Mouse (Mus musculus) hindbrain, postnatal 0 days (tissue): ENCODE data around the gene Cd274. TPM values are rescaled to one million over a fixed set of nuclear protein-coding genes. Genes with fewer than 3 reads are reported as not detected.

Experiments
- ATAC-seq: fragments of 200-750 bp; cut with Nextera tagmentation; 2 replicates; pipeline ENCODE4 v1.8.0; 2017; ENCODE audit warnings: mild to moderate bottlenecking, moderate TSS enrichment, moderate library complexity
- DNase-seq: peaks from one replicate; pipeline ENCODE4 v3.0.0-alpha.2; 2015; ENCODE audit warnings: low spot score
- H3K27ac ChIP-seq: fragments of 300-500 bp; sonication (generic); 2 replicates; pipeline ENCODE4 v1.5.1; 2014; ENCODE audit warnings: mild to moderate bottlenecking
- H3K27me3 ChIP-seq: fragments of 300-500 bp; sonication (generic); 2 replicates; pipeline ENCODE4 v1.6.1; 2014; ENCODE audit warnings: low read length, mixed read lengths; ENCODE audit not compliant: insufficient read depth
- H3K36me3 ChIP-seq: fragments of 300-500 bp; sonication (generic); 2 replicates; pipeline ENCODE4 v1.6.1; 2014; ENCODE audit warnings: low read length, mixed read lengths; ENCODE audit not compliant: insufficient read depth
- H3K4me1 ChIP-seq: fragments of 300-500 bp; sonication (generic); 2 replicates; pipeline ENCODE4 v1.6.1; 2014; ENCODE audit warnings: antibody characterized with exemption, low read length, mixed read lengths; ENCODE audit not compliant: insufficient read depth
- H3K4me2 ChIP-seq: fragments of 300-500 bp; sonication (generic); 2 replicates; pipeline ENCODE4 v1.6.1; 2014; ENCODE audit warnings: low read depth, mild to moderate bottlenecking, low read length, moderate library complexity, mixed read lengths
- H3K4me3 ChIP-seq: fragments of 300-500 bp; sonication (generic); 2 replicates; pipeline ENCODE4 v1.5.1; 2014; ENCODE audit warnings: low read length
- H3K9ac ChIP-seq: fragments of 300-500 bp; sonication (generic); replicated peaks from 2 replicates; pipeline ENCODE4 v1.6.1; 2014; ENCODE audit warnings: mild to moderate bottlenecking, low read length, moderate library complexity, mixed read lengths
- H3K9me3 ChIP-seq: fragments of 300-500 bp; sonication (generic); 2 replicates; pipeline ENCODE4 v1.6.1; 2016; ENCODE audit warnings: low read length, mixed read lengths
- CTCF ChIP-seq: IDR thresholded peaks from 2 replicates; pipeline ENCODE4 v1.5.1; 2016; ENCODE audit warnings: antibody characterized with exemption, control low read depth, low read depth
- WGBS: fragments of 180-500 bp; shearing (Covaris S2); extraction: QIAGEN DNeasy Blood & Tissue Kit; methylation state at CpG from one replicate; pipeline ENCODE4 v1.1.7; 2014; 5-methylcytosine and 5-hydroxymethylcytosine counted together
- polyA plus RNA-seq: library from polyadenylated mRNA; unstranded; fragments of >200 nt; fragmentation: Nextera tagmentation; extraction: Ambion mirVana; gene quantifications from 2 replicates; pipeline ENCODE4 v1.2.1, GENCODE M21; 2015
- total RNA-seq: library from RNA; depleted of rRNA; stranded (reverse); fragments of >200 nt; gene quantifications from 2 replicates; pipeline ENCODE4 v1.2.3, GENCODE M21; 2014

Cd274 gene
- total and polyA plus RNA-seq, 2 experiments from 2014 or later = 0.16 to 0.24 TPM

- Histone ChIP-seq H3K9me3 (no peaks in the 10 kb centered on the region), H3K27me3 (no peaks in the 10 kb centered on the region), H3K4me1 (no peaks in the 10 kb centered on the region), H3K27ac (no peak overlapping the region), H3K36me3 (no peaks in the 10 kb centered on the region), H3K4me3 (no peak overlapping the region), H3K9ac (no peak overlapping the region), H3K4me2 (no peak overlapping the region)
- DNase-seq (no peak), ATAC-seq (no peak)
- no peak for TF ChIP-seq CTCF
- WGBS = 92% methylated on average over 7 of the region's 7 CpGs
Measured at GRCm38 (mm10) chr19:29370545-29371283, 3.5 kb downstream of the Cd274 start.

GRCm38 (mm10) chr19:29371284-29372081 lies 4.2 kb downstream of the Cd274 start:
- no peak for TF ChIP-seq CTCF
- no peak overlapping the region for H3K9ac ChIP-seq
- no peaks in the 10 kb centered on the region for H3K36me3 ChIP-seq
- peak overlapping the region; percentile 11; the same call in 1 of the 2 replicates for H3K4me2 ChIP-seq
- ATAC-seq (no peak), DNase-seq (no peak)
- no peaks in the 10 kb centered on the region for H3K4me1 ChIP-seq
- no peaks in the 10 kb centered on the region for H3K27me3 ChIP-seq
- no peaks in the 10 kb centered on the region for H3K9me3 ChIP-seq
- 82% methylated on average over 18 of the region's 18 CpGs for WGBS
- H3K27ac ChIP-seq = no peak overlapping the region
- no peak overlapping the region for H3K4me3 ChIP-seq

DNA sequence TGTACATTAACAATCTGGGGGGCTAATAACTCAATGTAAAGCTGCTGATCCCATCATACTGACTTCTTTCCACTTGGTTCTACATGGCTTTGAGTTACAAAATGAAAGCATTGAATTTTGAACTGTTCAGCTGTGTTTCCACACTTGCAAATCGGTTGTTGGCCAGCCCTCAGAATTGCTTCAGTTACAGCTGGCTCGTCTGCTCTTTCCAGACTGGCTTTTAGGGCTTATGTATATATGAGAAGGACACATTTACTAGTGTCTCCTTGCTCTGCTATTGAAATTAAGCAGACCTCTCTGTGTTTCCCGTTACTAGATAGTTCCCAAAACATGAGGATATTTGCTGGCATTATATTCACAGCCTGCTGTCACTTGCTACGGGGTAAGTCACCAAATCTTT lies 4.9 kb downstream of the Cd274 start:
- no peak for TF ChIP-seq CTCF
- H3K36me3 ChIP-seq = no peaks in the 10 kb centered on the region
- no peaks in the 10 kb centered on the region for H3K4me1 ChIP-seq
- no peak overlapping the region for H3K9ac ChIP-seq
- H3K9me3 ChIP-seq = no peaks in the 10 kb centered on the region
- DNase-seq = no peak
- ATAC-seq = no peak
- H3K27ac ChIP-seq = no peak overlapping the region
- no peaks in the 10 kb centered on the region for H3K27me3 ChIP-seq
- WGBS = 69% methylated on average over 4 of the region's 4 CpGs
- no peak overlapping the region for H3K4me3 ChIP-seq
- 0 out of 2 replicates have a peak overlapping the region, but pooled peaks have one; percentile 11 for H3K4me2 ChIP-seq

- H3K4me1 ChIP-seq = no peaks in the 10 kb centered on the region
- DNase-seq = no peak
- no peak overlapping the region for H3K4me3 ChIP-seq
- no peak for TF ChIP-seq CTCF
- H3K27me3 ChIP-seq = no peaks in the 10 kb centered on the region
- H3K36me3 ChIP-seq = no peaks in the 10 kb centered on the region
- no peaks in the 10 kb centered on the region for H3K9me3 ChIP-seq
- H3K9ac ChIP-seq = no peak overlapping the region
- no peak overlapping the region for H3K4me2 ChIP-seq
- 89% methylated on average over 3 of the region's 3 CpGs for WGBS
- no peak for ATAC-seq
- no peak overlapping the region for H3K27ac ChIP-seq
Measured at GRCm38 (mm10) chr19:29372621-29373020, 5.4 kb downstream of the Cd274 start.

- H3K27ac ChIP-seq = no peak overlapping the region
- H3K27me3 ChIP-seq = no peaks in the 10 kb centered on the region
- WGBS = 38% methylated on average over 11 of the region's 11 CpGs
- ATAC-seq = no peak
- DNase-seq = no peak
- TF ChIP-seq CTCF = no peak
- H3K9ac ChIP-seq = peak overlapping the region; percentile 33
- no peaks in the 10 kb centered on the region for H3K4me1 ChIP-seq
- H3K4me2 ChIP-seq = peak overlapping the region; percentile 46
- H3K4me3 ChIP-seq = peak overlapping the region; percentile 15
- no peaks in the 10 kb centered on the region for H3K36me3 ChIP-seq
- no peaks in the 10 kb centered on the region for H3K9me3 ChIP-seq
Measured at GRCm38 (mm10) chr19:29373438-29373837, 6.2 kb downstream of the Cd274 start.

GRCm38 (mm10) chr19:29374947-29375346 lies 7.7 kb downstream of the Cd274 start:
- no peak overlapping the region for H3K27ac ChIP-seq
- H3K4me1 ChIP-seq = no peaks in the 10 kb centered on the region
- TF ChIP-seq CTCF = no peak
- no peak overlapping the region for H3K4me3 ChIP-seq
- H3K9ac ChIP-seq = no peak overlapping the region
- no peaks in the 10 kb centered on the region for H3K9me3 ChIP-seq
- 92% methylated on average over 9 of the region's 9 CpGs for WGBS
- no peaks in the 10 kb centered on the region for H3K27me3 ChIP-seq
- ATAC-seq (no peak), DNase-seq (no peak)
- H3K4me2 ChIP-seq = no peak overlapping the region
- no peaks in the 10 kb centered on the region for H3K36me3 ChIP-seq

DNA sequence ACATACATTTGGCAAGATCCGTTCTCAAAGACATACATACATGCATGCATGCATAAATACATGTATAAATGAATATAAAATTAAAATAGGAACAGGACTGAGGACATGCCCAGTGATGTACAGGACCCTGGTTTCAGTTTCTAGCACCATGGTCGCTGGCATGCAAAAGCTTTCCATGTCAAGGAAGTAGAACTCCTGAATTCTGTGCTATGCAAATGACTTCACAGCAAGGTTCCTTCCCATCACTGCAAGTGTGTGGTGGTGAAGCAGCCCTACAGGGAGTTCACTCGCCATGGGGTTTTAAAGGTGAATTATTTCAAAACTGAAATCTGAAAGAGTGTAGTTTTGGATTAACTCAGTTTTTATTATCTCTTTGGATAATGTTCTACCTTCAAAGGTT lies 9.1 kb downstream of the Cd274 start:
- no peak overlapping the region for H3K4me2 ChIP-seq

More for the DNA sequence above, 9.1 kb downstream of the Cd274 start:
- H3K36me3 ChIP-seq = no peaks in the 10 kb centered on the region
- no peaks in the 10 kb centered on the region for H3K4me1 ChIP-seq
- no peaks in the 10 kb centered on the region for H3K9me3 ChIP-seq
- H3K9ac ChIP-seq = no peak overlapping the region
- H3K4me3 ChIP-seq = no peak overlapping the region
- no peaks in the 10 kb centered on the region for H3K27me3 ChIP-seq
- no peak for TF ChIP-seq CTCF
- no peak overlapping the region for H3K27ac ChIP-seq
- DNase-seq (no peak), ATAC-seq (no peak)
- WGBS = 64% methylated on average over 3 of the region's 3 CpGs
